Mouse (Mus musculus) fibroblast of lung, adult 2 months (primary cell): ENCODE results near the gene 9030025P20Rik.
"Not testable (repeated sequence)": the region's sequence is repeated elsewhere in the genome, so short reads cannot be mapped to it uniquely, and the experiment has no call there.

ENCODE experiments used
- DNase-seq: peaks from one replicate; pipeline ENCODE4 v3.0.0-alpha.2; 2011; ENCODE audit warnings: low read depth

Gene 9030025P20Rik

DNA sequence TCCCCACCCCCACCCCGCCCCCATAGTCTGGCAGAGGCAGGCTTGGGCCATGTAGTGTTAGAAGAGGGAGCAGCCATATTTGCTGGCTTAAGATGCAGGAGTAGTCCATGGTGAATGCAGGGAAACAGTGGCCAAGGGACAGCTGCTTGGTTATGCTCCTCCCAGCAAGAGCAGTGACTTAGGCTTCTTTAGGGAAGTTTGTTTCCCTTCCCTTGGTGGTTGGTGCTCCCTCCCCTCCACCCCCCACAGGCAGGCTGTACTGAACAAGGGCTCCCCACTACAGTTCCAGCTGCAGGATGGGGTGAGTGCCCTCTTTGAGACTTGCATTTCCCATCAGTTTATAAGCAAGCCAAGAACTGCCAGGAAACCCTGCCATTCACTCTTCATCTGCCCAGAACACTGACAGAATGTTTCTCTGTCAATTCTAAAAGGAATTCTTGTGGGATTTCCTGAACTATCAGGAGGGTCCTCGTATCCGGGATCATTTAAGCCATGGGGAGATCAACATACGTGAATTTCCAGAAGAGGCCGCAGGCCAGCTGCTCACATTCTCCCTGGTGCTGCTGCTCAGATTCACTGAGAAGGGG is 11.9 kb downstream of the 9030025P20Rik start:
- not testable (repeated sequence) for DNase-seq

DNA sequence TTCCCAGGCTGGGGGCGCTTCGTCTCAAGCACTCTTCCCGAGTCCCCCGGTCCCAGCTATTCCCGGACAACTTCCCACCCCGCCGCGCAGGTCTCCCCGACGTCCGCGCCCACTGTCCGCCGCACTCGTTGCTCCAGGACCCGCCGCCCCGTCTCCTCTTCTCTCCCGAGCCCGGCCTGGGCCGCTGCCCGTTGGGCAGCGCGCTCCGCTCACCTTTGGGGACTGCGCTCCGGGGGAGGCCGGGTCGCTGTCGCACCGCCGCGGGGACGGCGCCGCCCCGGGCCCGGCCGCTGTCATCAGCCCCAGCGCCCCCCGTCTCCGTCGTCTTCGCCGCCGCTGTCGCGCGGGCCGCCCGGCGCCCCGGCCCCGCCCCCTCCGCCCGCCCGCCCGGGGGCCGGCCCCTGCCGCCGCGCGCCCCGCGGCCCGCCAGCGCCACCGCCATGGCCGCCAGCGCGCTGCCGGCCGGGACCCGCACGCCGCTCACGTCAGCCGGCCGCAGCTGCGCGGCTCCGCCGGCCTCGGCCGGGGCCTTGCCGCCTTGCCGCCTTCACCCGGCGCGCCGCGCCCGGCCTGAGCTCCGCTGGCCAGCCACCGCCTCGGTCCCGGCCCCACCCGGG is 14.4 kb downstream of the 9030025P20Rik start:
- DNase-seq: not testable (repeated sequence)

DNA sequence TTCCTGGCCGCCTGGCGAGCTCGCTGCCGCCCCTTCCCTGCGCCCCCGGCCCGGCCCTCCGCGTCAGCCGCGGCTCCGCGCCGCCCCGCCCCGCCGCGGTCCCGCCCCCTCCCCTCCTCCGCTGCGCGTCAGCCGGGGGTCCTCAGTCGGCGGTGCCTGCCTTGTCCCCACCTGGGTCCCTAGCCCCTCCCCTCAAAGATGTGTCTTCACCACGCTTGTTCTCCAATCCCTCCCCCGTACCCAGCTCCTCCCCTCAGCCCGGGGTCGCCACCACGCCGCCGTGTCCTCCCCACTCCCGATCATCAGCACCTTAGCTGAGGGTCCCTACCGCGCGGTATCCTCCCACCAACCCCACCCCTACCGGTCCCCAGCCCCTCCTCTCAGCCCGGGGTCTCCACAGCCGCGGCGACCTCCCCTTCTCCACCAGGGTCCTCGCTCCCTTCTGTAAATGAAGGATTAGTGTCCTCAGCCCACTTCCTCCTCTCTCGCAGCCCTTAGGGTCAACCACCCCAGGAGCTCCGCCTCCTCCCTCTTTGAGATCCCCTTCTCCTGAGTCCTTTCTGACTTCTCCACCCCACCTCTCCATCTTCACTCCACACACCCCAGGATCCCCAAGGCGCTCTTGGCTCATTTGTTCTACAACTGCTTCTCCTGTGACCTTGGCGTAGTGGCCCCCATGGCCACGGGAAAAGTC is 15.0 kb downstream of the 9030025P20Rik start:
- DNase-seq: not testable (repeated sequence)

DNA sequence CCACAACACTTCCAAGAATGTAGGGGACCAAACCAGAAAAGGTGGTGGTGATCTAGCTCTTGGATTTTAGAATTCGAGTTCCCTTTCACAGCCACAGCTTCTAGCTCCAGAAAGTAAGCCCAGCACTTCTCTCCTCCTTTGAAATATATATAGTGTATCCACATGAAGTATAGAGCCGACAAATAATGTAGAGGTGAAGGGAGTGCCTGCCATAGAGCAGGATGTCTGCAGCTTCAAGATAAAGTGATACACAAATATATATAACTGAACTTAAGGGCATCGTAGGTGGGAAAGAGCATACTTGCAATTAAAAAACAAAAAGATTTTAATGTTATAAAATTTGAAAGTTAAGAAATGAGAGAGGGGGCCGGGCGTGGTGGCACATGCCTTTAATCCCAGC is 15.9 kb downstream of the 9030025P20Rik start:
- DNase-seq: not testable (repeated sequence)

DNA sequence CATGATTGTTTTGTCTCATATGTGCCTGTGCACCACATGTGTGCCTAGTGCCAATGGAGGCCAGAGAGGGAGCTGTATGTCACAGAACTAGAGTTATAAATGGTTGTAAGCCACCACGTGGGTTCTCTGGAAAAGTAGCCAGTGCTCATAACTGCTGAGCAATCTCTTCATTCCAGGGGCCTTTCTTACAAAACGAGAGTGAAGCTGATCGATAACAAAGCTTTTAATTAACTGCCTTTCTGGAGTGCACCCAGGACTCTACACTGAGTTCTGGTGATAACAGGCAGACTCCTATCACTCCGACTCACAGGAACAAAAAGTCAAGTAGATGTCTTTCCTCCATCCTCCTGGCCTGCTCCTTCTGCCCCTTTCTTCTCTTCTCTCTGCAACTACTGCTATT is 21.8 kb downstream of the 9030025P20Rik start:
- not testable (repeated sequence) for DNase-seq

DNA sequence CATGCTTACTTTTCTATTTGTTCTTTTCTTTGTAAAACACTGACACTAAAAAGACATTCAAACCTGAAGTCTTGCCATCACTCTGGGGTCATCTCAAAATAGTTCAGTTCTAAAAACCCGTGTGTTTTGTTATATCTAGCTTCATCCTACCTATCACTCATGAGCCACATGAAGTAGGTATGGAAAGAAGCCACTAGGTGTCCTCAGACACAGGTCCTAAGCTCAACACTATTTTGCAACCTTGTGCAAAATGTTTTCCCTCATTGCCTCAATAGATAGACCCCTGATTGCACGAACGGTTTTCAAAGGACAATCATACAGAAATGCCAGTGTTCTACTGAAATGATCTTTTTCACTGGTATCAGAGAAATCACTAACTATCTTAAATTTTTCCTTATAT is 30.8 kb downstream of the 9030025P20Rik start:
- not testable (repeated sequence) for DNase-seq

DNA sequence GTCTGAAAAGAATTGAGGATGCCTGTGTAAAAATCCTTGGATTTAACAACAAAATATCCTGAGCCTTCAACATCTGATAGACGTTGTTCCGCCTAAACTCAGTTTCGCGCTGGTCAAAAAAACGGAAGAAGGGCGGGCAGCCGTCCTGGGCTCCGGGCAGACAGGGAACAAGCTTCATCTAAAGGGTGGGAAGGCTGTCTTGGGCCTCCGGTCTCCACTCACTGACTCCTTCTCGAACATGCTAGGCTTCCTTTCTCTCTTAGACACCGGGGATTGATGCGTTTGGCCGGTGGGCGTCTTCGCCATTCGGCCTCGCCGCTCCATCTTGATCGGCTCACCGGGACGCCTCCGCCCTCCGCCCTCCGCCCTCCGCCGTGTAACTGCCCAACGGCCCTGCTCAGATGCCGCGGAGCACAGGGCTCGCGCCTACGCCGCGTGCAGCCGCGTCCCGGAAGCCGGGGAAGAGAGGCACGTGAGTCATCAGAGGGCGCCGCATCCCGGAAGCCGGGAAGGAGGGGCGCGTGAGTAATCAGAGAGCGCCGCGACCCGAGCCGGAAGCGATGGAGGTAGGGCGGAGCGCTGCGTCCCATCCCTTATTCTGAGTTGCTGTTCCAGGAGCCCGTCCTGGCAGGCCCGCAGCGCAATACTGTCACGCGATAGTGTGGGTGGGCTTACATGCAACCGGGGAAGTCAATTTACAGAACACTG is 31.6 kb downstream of the 9030025P20Rik start, which contains the start of gene Gm3435:
Gene Gm3435 (plus strand): TSS at position 471 of the 708 bp plus-strand sequence.
- DNase-seq: not testable (repeated sequence)

DNA sequence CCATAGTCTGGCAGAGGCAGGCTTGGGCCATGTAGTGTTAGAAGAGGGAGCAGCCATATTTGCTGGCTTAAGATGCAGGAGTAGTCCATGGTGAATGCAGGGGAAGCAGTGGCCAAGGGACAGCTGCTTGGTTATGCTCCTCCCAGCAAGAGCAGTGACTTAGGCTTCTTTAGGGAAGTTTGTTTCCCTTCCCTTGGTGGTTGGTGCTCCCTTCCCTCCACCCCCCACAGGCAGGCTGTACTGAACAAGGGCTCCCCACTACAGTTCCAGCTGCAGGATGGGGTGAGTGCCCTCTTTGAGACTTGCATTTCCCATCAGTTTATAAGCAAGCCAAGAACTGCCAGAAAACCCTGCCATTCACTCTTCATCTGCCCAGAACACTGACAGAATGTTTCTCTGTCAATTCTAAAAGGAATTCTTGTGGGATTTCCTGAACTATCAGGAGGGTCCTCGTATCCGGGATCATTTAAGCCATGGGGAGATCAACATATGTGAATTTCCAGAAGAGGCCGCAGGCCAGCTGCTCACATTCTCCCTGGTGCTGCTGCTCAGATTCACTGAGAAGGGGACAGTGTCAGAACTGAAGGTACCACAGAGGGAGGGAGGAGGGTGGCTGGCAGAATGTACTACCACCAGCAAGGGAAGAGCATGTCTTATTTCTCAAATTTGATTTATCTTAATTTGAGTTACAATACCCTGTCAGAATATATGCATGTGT is 43.4 kb downstream of the 9030025P20Rik start:
- DNase-seq: not testable (repeated sequence)

DNA sequence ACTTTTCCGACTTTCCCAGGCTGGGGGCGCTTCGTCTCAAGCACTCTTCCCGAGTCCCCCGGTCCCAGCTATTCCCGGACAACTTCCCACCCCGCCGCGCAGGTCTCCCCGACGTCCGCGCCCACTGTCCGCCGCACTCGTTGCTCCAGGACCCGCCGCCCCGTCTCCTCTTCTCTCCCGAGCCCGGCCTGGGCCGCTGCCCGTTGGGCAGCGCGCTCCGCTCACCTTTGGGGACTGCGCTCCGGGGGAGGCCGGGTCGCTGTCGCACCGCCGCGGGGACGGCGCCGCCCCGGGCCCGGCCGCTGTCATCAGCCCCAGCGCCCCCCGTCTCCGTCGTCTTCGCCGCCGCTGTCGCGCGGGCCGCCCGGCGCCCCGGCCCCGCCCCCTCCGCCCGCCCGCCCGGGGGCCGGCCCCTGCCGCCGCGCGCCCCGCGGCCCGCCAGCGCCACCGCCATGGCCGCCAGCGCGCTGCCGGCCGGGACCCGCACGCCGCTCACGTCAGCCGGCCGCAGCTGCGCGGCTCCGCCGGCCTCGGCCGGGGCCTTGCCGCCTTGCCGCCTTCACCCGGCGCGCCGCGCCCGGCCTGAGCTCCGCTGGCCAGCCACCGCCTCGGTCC is 45.7 kb downstream of the 9030025P20Rik start:
- not testable (repeated sequence) for DNase-seq

DNA sequence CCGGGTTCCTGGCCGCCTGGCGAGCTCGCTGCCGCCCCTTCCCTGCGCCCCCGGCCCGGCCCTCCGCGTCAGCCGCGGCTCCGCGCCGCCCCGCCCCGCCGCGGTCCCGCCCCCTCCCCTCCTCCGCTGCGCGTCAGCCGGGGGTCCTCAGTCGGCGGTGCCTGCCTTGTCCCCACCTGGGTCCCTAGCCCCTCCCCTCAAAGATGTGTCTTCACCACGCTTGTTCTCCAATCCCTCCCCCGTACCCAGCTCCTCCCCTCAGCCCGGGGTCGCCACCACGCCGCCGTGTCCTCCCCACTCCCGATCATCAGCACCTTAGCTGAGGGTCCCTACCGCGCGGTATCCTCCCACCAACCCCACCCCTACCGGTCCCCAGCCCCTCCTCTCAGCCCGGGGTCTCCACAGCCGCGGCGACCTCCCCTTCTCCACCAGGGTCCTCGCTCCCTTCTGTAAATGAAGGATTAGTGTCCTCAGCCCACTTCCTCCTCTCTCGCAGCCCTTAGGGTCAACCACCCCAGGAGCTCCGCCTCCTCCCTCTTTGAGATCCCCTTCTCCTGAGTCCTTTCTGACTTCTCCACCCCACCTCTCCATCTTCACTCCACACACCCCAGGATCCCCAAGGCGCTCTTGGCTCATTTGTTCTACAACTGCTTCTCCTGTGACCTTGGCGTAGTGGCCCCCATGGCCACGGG is 46.4 kb downstream of the 9030025P20Rik start:
- DNase-seq: not testable (repeated sequence)

DNA sequence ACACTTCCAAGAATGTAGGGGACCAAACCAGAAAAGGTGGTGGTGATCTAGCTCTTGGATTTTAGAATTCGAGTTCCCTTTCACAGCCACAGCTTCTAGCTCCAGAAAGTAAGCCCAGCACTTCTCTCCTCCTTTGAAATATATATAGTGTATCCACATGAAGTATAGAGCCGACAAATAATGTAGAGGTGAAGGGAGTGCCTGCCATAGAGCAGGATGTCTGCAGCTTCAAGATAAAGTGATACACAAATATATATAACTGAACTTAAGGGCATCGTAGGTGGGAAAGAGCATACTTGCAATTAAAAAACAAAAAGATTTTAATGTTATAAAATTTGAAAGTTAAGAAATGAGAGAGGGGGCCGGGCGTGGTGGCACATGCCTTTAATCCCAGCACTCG is 47.2 kb downstream of the 9030025P20Rik start:
- not testable (repeated sequence) for DNase-seq

DNA sequence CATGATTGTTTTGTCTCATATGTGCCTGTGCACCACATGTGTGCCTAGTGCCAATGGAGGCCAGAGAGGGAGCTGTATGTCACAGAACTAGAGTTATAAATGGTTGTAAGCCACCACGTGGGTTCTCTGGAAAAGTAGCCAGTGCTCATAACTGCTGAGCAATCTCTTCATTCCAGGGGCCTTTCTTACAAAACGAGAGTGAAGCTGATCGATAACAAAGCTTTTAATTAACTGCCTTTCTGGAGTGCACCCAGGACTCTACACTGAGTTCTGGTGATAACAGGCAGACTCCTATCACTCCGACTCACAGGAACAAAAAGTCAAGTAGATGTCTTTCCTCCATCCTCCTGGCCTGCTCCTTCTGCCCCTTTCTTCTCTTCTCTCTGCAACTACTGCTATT is 53.1 kb downstream of the 9030025P20Rik start:
- DNase-seq: not testable (repeated sequence)

DNA sequence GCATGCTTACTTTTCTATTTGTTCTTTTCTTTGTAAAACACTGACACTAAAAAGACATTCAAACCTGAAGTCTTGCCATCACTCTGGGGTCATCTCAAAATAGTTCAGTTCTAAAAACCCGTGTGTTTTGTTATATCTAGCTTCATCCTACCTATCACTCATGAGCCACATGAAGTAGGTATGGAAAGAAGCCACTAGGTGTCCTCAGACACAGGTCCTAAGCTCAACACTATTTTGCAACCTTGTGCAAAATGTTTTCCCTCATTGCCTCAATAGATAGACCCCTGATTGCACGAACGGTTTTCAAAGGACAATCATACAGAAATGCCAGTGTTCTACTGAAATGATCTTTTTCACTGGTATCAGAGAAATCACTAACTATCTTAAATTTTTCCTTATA is 62.2 kb downstream of the 9030025P20Rik start:
- not testable (repeated sequence) for DNase-seq
